Mouse (Mus musculus) hindbrain, embryonic 16.5 days (tissue): Measurements from ENCODE around the gene Decr2. TPM values are rescaled to one million over a fixed set of nuclear protein-coding genes. Genes with fewer than 3 reads are reported as not detected.

Experiments used
- ATAC-seq: fragments of 200-750 bp; cut with Nextera tagmentation; 2 replicates; pipeline ENCODE4 v1.8.0; 2017; ENCODE audit warnings: moderate TSS enrichment, moderate library complexity
- H3K27ac ChIP-seq: fragments of 300-500 bp; sonication (generic); 2 replicates; pipeline ENCODE4 v1.5.1; 2014; ENCODE audit warnings: low read depth, mild to moderate bottlenecking, control low read depth, low read length, moderate library complexity
- H3K27me3 ChIP-seq: fragments of 300-500 bp; sonication (generic); replicated peaks from 2 replicates; pipeline ENCODE4 v1.6.1; 2014; ENCODE audit warnings: low read length; ENCODE audit not compliant: control insufficient read depth, insufficient read depth
- H3K36me3 ChIP-seq: fragments of 300-500 bp; sonication (generic); 2 replicates; pipeline ENCODE4 v1.6.1; 2014; ENCODE audit warnings: mild to moderate bottlenecking, low read length, moderate library complexity, mixed read lengths; ENCODE audit not compliant: control insufficient read depth, insufficient read depth
- H3K4me1 ChIP-seq: fragments of 300-500 bp; sonication (generic); 2 replicates; pipeline ENCODE4 v1.6.1; 2014; ENCODE audit warnings: low read depth, low read length; ENCODE audit not compliant: control insufficient read depth, insufficient read depth
- H3K4me2 ChIP-seq: fragments of 300-500 bp; sonication (generic); 2 replicates; pipeline ENCODE4 v1.6.1; 2014; ENCODE audit warnings: mild to moderate bottlenecking, low read length, control low read depth, moderate library complexity
- H3K4me3 ChIP-seq: fragments of 300-500 bp; sonication (generic); 2 replicates; pipeline ENCODE4 v1.5.1; 2014; ENCODE audit warnings: mild to moderate bottlenecking, low read length, control low read depth, moderate library complexity
- H3K9ac ChIP-seq: fragments of 300-500 bp; sonication (generic); 2 replicates; pipeline ENCODE4 v1.6.1; 2014; ENCODE audit warnings: low read depth, mild to moderate bottlenecking, control low read depth, low read length, moderate library complexity
- H3K9me3 ChIP-seq: fragments of 300-500 bp; sonication (generic); 2 replicates; pipeline ENCODE4 v1.6.1; 2014; ENCODE audit warnings: mild to moderate bottlenecking, low read length, moderate library complexity; ENCODE audit not compliant: control insufficient read depth
- WGBS: fragments of 180-500 bp; shearing (Covaris S2); extraction: QIAGEN DNeasy Blood & Tissue Kit; methylation state at CpG from one replicate; pipeline ENCODE4 v1.1.7; 2014; 5-methylcytosine and 5-hydroxymethylcytosine counted together
- polyA plus RNA-seq: library from polyadenylated mRNA; unstranded; fragments of >200 nt; fragmentation: Nextera tagmentation; extraction: Ambion mirVana; gene quantifications from 2 replicates; pipeline ENCODE4 v1.2.1, GENCODE M21; 2015

Gene Decr2
- polyA plus RNA-seq, 1 experiment from 2014 or later: 45.7 TPM

- H3K4me3 ChIP-seq: no peak overlapping the region
Observed at GRCm38 (mm10) chr17:26032037-26032436, 58.1 kb downstream of the Decr2 start.

GRCm38 (mm10) chr17:26031583-26031982, 58.6 kb downstream of the Decr2 start:
- Histone ChIP-seq H3K4me1 (no peaks in the 10 kb centered on the region), H3K4me2 (no peak overlapping the region), H3K36me3 (no peaks in the 10 kb centered on the region), H3K27ac (no peak overlapping the region), H3K27me3 (no peaks in the 10 kb centered on the region), H3K4me3 (no peak overlapping the region), H3K9me3 (no peaks in the 10 kb centered on the region), H3K9ac (no peak overlapping the region)
- WGBS: 90% methylated on average over 5 of the region's 5 CpGs
- ATAC-seq: no peak

More at GRCm38 (mm10) chr17:26032037-26032436, 58.1 kb downstream of the Decr2 start:
- Histone ChIP-seq H3K27ac (no peak overlapping the region), H3K9ac (no peak overlapping the region), H3K9me3 (no peaks in the 10 kb centered on the region), H3K36me3 (no peaks in the 10 kb centered on the region), H3K27me3 (no peaks in the 10 kb centered on the region), H3K4me1 (no peaks in the 10 kb centered on the region), H3K4me2 (no peak overlapping the region)
- ATAC-seq: no peak
- WGBS: 85% methylated on average over 6 of the region's 6 CpGs

Other genes starting within 250 kb of the Decr2 start
- 14.8 and 15.4 TPM in 2 replicates for gene Gm20683, start 248.6 kb downstream of the Decr2 start, polyA plus RNA-seq
- 16.9 and 20.3 TPM in 2 replicates for gene Rhot2, start 245.5 kb downstream of the Decr2 start, polyA plus RNA-seq
- gene Wdr90, start 228.8 kb downstream of the Decr2 start, polyA plus RNA-seq: 13.1 and 16.2 TPM in 2 replicates
- gene Mcrip2, start 221.6 kb downstream of the Decr2 start, polyA plus RNA-seq: 34.1 and 38.9 TPM in 2 replicates
- 63.4 and 67.5 TPM in 2 replicates for gene Mettl26, start 215.3 kb downstream of the Decr2 start, polyA plus RNA-seq
- 0.34 and 0.51 TPM in 2 replicates for gene Wfikkn1, start 209.5 kb downstream of the Decr2 start, polyA plus RNA-seq
- gene Rab40c, start 170.6 kb downstream of the Decr2 start, polyA plus RNA-seq: 49.5 and 50.8 TPM in 2 replicates
- 83.1 and 90.5 TPM in 2 replicates for gene Pigq, start 145.4 kb downstream of the Decr2 start, polyA plus RNA-seq
- gene Nhlrc4, start 145.4 kb downstream of the Decr2 start, polyA plus RNA-seq: 0.19 and 0.52 TPM in 2 replicates
- 3.9 and 4.7 TPM in 2 replicates for gene A930017K11Rik, start 137.8 kb downstream of the Decr2 start, polyA plus RNA-seq
- 20.6 and 25.5 TPM in 2 replicates for gene Capn15, start 104.5 kb downstream of the Decr2 start, polyA plus RNA-seq
- gene Rab11fip3, start 20.8 kb downstream of the Decr2 start, polyA plus RNA-seq: 12.8 and 23.0 TPM in 2 replicates
- gene Nme4, start 5.3 kb upstream of the Decr2 start, polyA plus RNA-seq: 22.9 and 23.2 TPM in 2 replicates
- 4.0 and 4.2 TPM in 2 replicates for gene Tmem8, start 23.0 kb upstream of the Decr2 start, polyA plus RNA-seq
- gene Mrpl28, start 33.2 kb upstream of the Decr2 start, polyA plus RNA-seq: 188 and 195 TPM in 2 replicates
- gene Axin1, start 48.4 kb upstream of the Decr2 start, polyA plus RNA-seq: 6.2 and 7.1 TPM in 2 replicates
- gene Pdia2, start 108.8 kb upstream of the Decr2 start, polyA plus RNA-seq: 0.14 TPM in 1 of 2 replicates, not detected in the other
- gene Rgs11, start 112.6 kb upstream of the Decr2 start, polyA plus RNA-seq: 23.8 and 24.3 TPM in 2 replicates
- 215 and 262 TPM in 2 replicates for gene Arhgdig, start 117.4 kb upstream of the Decr2 start, polyA plus RNA-seq
- 35.9 and 39.5 TPM in 2 replicates for gene Fam234a, start 153.9 kb upstream of the Decr2 start, polyA plus RNA-seq
- gene Luc7l, start 162.6 kb upstream of the Decr2 start, polyA plus RNA-seq: 87.0 and 99.9 TPM in 2 replicates